Mouse (Mus musculus) liver, postnatal 0 days (tissue): ENCODE measurements around the gene Cyp1a1. TPM values are rescaled to one million over a fixed set of nuclear protein-coding genes. Genes with fewer than 3 reads are reported as not detected.

Experiments
- ATAC-seq: fragments of 200-750 bp; cut with Nextera tagmentation; 2 replicates; pipeline ENCODE4 v1.8.0; 2017; ENCODE audit warnings: mild to moderate bottlenecking, moderate library complexity
- DNase-seq: peaks from one replicate; pipeline ENCODE4 v3.0.0-alpha.2; 2016
- H3K27ac ChIP-seq: fragments of 300-500 bp; sonication (generic); 2 replicates; pipeline ENCODE4 v1.5.1; 2014; ENCODE audit warnings: antibody characterized with exemption, moderate library complexity, mild to moderate bottlenecking, low read depth
- H3K27me3 ChIP-seq: fragments of 300-500 bp; sonication (generic); 2 replicates; pipeline ENCODE4 v1.6.1; 2014; ENCODE audit warnings: low read length, control low read depth, mixed read lengths; ENCODE audit not compliant: insufficient read depth
- H3K36me3 ChIP-seq: fragments of 300-500 bp; sonication (generic); replicated peaks from 2 replicates; pipeline ENCODE4 v1.6.1; 2014; ENCODE audit warnings: mild to moderate bottlenecking, control low read depth, low read length, moderate library complexity, mixed read lengths; ENCODE audit not compliant: insufficient read depth
- H3K4me1 ChIP-seq: fragments of 300-500 bp; sonication (generic); 2 replicates; pipeline ENCODE4 v1.6.1; 2014; ENCODE audit warnings: antibody characterized with exemption, mild to moderate bottlenecking, control low read depth; ENCODE audit not compliant: insufficient read depth
- H3K4me2 ChIP-seq: fragments of 300-500 bp; sonication (generic); 2 replicates; pipeline ENCODE4 v1.6.1; 2014; ENCODE audit warnings: low read depth, mild to moderate bottlenecking, low read length, moderate library complexity, mixed read lengths
- H3K4me3 ChIP-seq: fragments of 300-500 bp; sonication (generic); 2 replicates; pipeline ENCODE4 v1.5.1; 2014; ENCODE audit warnings: low read depth, low read length
- H3K9ac ChIP-seq: fragments of 300-500 bp; sonication (generic); replicated peaks from 2 replicates; pipeline ENCODE4 v1.6.1; 2014; ENCODE audit warnings: mild to moderate bottlenecking, moderate library complexity
- H3K9me3 ChIP-seq: fragments of 300-500 bp; sonication (generic); 2 replicates; pipeline ENCODE4 v1.6.1; 2016; ENCODE audit warnings: mild to moderate bottlenecking, control low read depth, low read length, mixed read lengths
- CTCF ChIP-seq: sonication (generic); IDR thresholded peaks from 2 replicates; pipeline ENCODE4 v1.5.1; 2016; ENCODE audit warnings: antibody characterized with exemption, low read depth
- EP300 ChIP-seq: IDR thresholded peaks from 2 replicates; pipeline ENCODE4 v1.6.1; 2016; ENCODE audit warnings: antibody characterized with exemption, low read depth, mild to moderate bottlenecking
- whole genome bisulfite sequencing: fragments of 180-500 bp; shearing (Covaris S2); extraction: QIAGEN DNeasy Blood & Tissue Kit; methylation state at CpG from one replicate; pipeline ENCODE4 v1.1.7; 2014; ENCODE audit not compliant: insufficient replicate concordance; 5-methylcytosine and 5-hydroxymethylcytosine counted together
- polyA plus RNA-seq: library from polyadenylated mRNA; unstranded; fragments of >200 nt; fragmentation: Nextera tagmentation; extraction: Ambion mirVana; gene quantifications from 2 replicates; pipeline ENCODE4 v1.2.1, GENCODE M21; 2015

Gene Cyp1a1
- polyA plus RNA-seq, 1 experiment from 2014 or later, result 2.2 TPM

GRCm38 (mm10) chr9:57718408-57718807 is 30.7 kb downstream of the Cyp1a1 start:
- Histone ChIP-seq H3K9ac (no peak overlapping the region), H3K4me2 (no peak overlapping the region), H3K36me3 (peaks cover 61% of the 10 kb centered on the region), H3K4me3 (no peak overlapping the region), H3K27me3 (no peaks in the 10 kb centered on the region), H3K9me3 (no peaks in the 10 kb centered on the region), H3K27ac (no peak overlapping the region), H3K4me1 (peaks cover 12% of the 10 kb centered on the region)
- DNase-seq (no peak), ATAC-seq (no peak)
- TF ChIP-seq EP300, result no peak
- no peak for TF ChIP-seq CTCF
- 87% methylated on average over 7 of the region's 7 CpGs for WGBS

GRCm38 (mm10) chr9:57720736-57721135 is 33.0 kb downstream of the Cyp1a1 start:
- Histone ChIP-seq H3K9me3 (no peaks in the 10 kb centered on the region), H3K36me3 (peaks cover 42% of the 10 kb centered on the region), H3K9ac (no peak overlapping the region), H3K4me2 (no peak overlapping the region), H3K4me1 (peaks cover 18% of the 10 kb centered on the region), H3K27me3 (no peaks in the 10 kb centered on the region), H3K27ac (no peak overlapping the region), H3K4me3 (no peak overlapping the region)
- 87% methylated on average over 3 of the region's 3 CpGs for WGBS
- DNase-seq, result no peak
- no peak for TF ChIP-seq EP300
- TF ChIP-seq CTCF, result no peak
- no peak for ATAC-seq

- no peak overlapping the region for H3K9ac ChIP-seq
- TF ChIP-seq EP300 (no peak), CTCF (no peak)
- WGBS, result 89% methylated on average over 1 of the region's 1 CpGs
- peaks cover 39% of the 10 kb centered on the region for H3K36me3 ChIP-seq
- no peaks in the 10 kb centered on the region for H3K9me3 ChIP-seq
- DNase-seq (no peak), ATAC-seq (no peak)
- no peak overlapping the region for H3K4me2 ChIP-seq
- no peaks in the 10 kb centered on the region for H3K27me3 ChIP-seq
- H3K4me3 ChIP-seq, result no peak overlapping the region
- peaks cover 20% of the 10 kb centered on the region for H3K4me1 ChIP-seq
- peak overlapping the region; percentile 84 for H3K27ac ChIP-seq
Measured at GRCm38 (mm10) chr9:57722371-57722770, 34.6 kb downstream of the Cyp1a1 start.

DNA sequence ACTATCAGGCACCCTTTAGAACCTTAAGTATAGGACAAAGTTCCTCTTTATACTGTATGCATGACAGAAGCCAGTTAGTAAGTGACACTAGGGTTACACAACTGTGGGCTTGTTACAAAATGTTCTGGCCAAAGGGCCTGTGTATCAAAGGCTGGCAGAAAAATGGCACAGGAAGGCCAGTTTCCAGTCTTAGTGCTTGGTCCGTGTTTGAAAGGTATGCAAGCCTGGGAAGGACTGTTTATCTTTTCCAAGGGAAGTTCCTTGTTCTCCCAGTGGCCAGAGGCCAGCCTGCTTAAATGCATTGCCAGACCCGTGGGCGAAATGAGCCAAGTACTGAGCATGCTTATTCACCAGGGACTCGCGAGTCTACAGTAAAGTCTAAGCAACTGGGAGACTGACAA is 35.6 kb downstream of the Cyp1a1 start:
- peak overlapping the region; percentile 26; the same call in 1 of the 2 replicates for H3K4me2 ChIP-seq
- no peaks in the 10 kb centered on the region for H3K27me3 ChIP-seq
- no peak overlapping the region for H3K9ac ChIP-seq
- peak overlapping the region; percentile 84 for H3K27ac ChIP-seq
- 31% methylated on average over 5 of the region's 5 CpGs for WGBS
- DNase-seq (peak; percentile 50), ATAC-seq (peak; percentile 93)
- H3K4me3 ChIP-seq, result no peak overlapping the region
- TF ChIP-seq CTCF (no peak), EP300 (peak; percentile 92)
- peaks cover 20% of the 10 kb centered on the region for H3K4me1 ChIP-seq
- peaks cover 40% of the 10 kb centered on the region for H3K36me3 ChIP-seq
- H3K9me3 ChIP-seq, result no peaks in the 10 kb centered on the region

- DNase-seq (no peak), ATAC-seq (peak; percentile 33; the same call in 1 of the 2 replicates)
- H3K27me3 ChIP-seq, result no peaks in the 10 kb centered on the region
- peak overlapping the region; percentile 84 for H3K27ac ChIP-seq
- peaks cover 35% of the 10 kb centered on the region for H3K36me3 ChIP-seq
- WGBS, result 68% methylated on average over 5 of the region's 5 CpGs
- H3K9ac ChIP-seq, result no peak overlapping the region
- H3K9me3 ChIP-seq, result no peaks in the 10 kb centered on the region
- H3K4me2 ChIP-seq, result 0 out of 2 replicates have a peak overlapping the region, but pooled peaks have one; percentile 26
- peaks cover 20% of the 10 kb centered on the region for H3K4me1 ChIP-seq
- no peak overlapping the region for H3K4me3 ChIP-seq
- TF ChIP-seq CTCF (no peak), EP300 (no peak)
Measured at GRCm38 (mm10) chr9:57723796-57724195, 36.1 kb downstream of the Cyp1a1 start.

DNA sequence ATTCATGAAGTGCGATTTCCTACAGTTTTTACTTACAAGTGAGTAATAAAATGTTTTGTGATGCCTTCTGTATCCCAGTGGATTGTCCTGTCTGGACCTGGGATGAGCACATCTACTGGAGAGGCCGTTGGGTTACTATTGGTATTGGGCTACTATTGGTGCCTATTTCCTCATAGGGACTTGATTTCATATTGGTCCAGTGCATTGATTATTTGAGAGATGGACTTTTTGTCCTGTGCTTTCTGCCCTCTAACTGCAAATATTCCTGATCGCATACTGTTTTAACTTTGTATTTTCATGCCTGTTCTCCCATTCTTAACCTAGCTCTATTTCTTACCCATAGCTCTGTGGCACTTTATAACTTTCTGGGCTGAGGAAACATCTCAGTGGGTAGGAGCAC is 37.0 kb downstream of the Cyp1a1 start:
- H3K36me3 ChIP-seq, result peaks cover 38% of the 10 kb centered on the region
- no peak overlapping the region for H3K4me3 ChIP-seq
- peak overlapping the region; percentile 84 for H3K27ac ChIP-seq
- WGBS, result 79% methylated on average over 3 of the region's 3 CpGs
- H3K9me3 ChIP-seq, result no peaks in the 10 kb centered on the region
- no peak overlapping the region for H3K4me2 ChIP-seq
- peak; percentile 17; the same call in 1 of the 2 replicates for TF ChIP-seq EP300
- TF ChIP-seq CTCF, result no peak
- no peak overlapping the region for H3K9ac ChIP-seq
- DNase-seq, result no peak
- no peaks in the 10 kb centered on the region for H3K27me3 ChIP-seq
- 0 out of 2 replicates have a peak, but pooled peaks have one; percentile 33 for ATAC-seq
- H3K4me1 ChIP-seq, result peaks cover 20% of the 10 kb centered on the region
